Mouse (Mus musculus): ENCODE results near the gene D130040H23Rik. TPM values are rescaled to one million over a fixed set of nuclear protein-coding genes. Genes with fewer than 3 reads are reported as not detected.

The D130040H23Rik gene
- total RNA-seq (2023; ENCODE audit: inconsistent age) = 28.8 to 44.7 TPM (median 38.9 TPM) in 4 replicates

GRCm38 (mm10) chr8:69270386-69271202 lies at the start of gene D130040H23Rik:
Gene D130040H23Rik, plus strand, starts transcription at chr8:69271080.

Other genes with a start within 250 kb of the D130040H23Rik start
- 10.8 to 16.2 TPM (median 14.4 TPM) in 4 replicates for gene Zfp930, start 62.0 kb upstream of the D130040H23Rik start, total RNA-seq (2023; ENCODE audit: inconsistent age)
- not detected in 4 replicates for gene Gm9495, start 182.5 kb downstream of the D130040H23Rik start, total RNA-seq (2023; ENCODE audit: inconsistent age)

All from B cell, adult (primary cell).